Mouse (Mus musculus) MEL (cell line): ENCODE results near the gene Fmo5. TPM values are rescaled to one million over a fixed set of nuclear protein-coding genes. Genes with fewer than 3 reads are reported as not detected.

ENCODE experiments used
- DNase-seq: peaks from one replicate; pipeline ENCODE4 v3.0.0; 2011; ENCODE audit warnings: low read depth, low spot score
- H3K27ac ChIP-seq: 2 replicates; pipeline ENCODE4 v1.5.1; 2012; ENCODE audit warnings: low read depth, mild to moderate bottlenecking, control low read depth, low read length, moderate library complexity; ENCODE audit not compliant: control insufficient read depth
- H3K27me3 ChIP-seq, 2 experiments: fragments of 150-350 bp in 1 of 2; sonication (generic) in 1 of 2; 2 replicates each; pipeline ENCODE4 v1.6.1; 2012; ENCODE audit warnings: low read length in 2 of 2, mild to moderate bottlenecking in 2 of 2, improper control_type of control experiment in 1 of 2, moderate library complexity in 1 of 2; ENCODE audit not compliant: insufficient read depth in 2 of 2, control insufficient read depth in 1 of 2
- H3K36me3 ChIP-seq, 2 experiments: 2 replicates each; pipeline ENCODE4 v1.6.1; 2012 to 2014; ENCODE audit warnings: low read length in 2 of 2, improper control_type of control experiment in 1 of 2, inconsistent platforms in 1 of 2, mild to moderate bottlenecking in 1 of 2; ENCODE audit not compliant: insufficient read depth in 2 of 2, control insufficient read depth in 1 of 2
- H3K4me1 ChIP-seq, 2 experiments: fragments of 150-350 bp in 1 of 2; sonication (generic) in 1 of 2; 2 replicates each; pipeline ENCODE4 v1.6.1; 2012; ENCODE audit warnings: low read length in 2 of 2, improper control_type of control experiment in 1 of 2, mild to moderate bottlenecking in 1 of 2; ENCODE audit not compliant: insufficient read depth in 2 of 2, control insufficient read depth in 1 of 2
- H3K4me3 ChIP-seq, 2 experiments: fragments of 150-350 bp in 1 of 2; sonication (generic) in 1 of 2; 2 replicates each; pipeline ENCODE4 v1.5.1; 2012; ENCODE audit warnings: low read depth in 2 of 2, low read length in 2 of 2, mild to moderate bottlenecking in 2 of 2, moderate library complexity in 2 of 2, control low read depth in 1 of 2, improper control_type of control experiment in 1 of 2; ENCODE audit not compliant: control insufficient read depth in 1 of 2, insufficient read depth in 1 of 2
- H3K79me2 ChIP-seq: 2 replicates; pipeline ENCODE4 v1.6.1; 2012; ENCODE audit warnings: mild to moderate bottlenecking, low read length, moderate library complexity; ENCODE audit not compliant: control insufficient read depth, poor library complexity, insufficient read depth
- H3K9ac ChIP-seq: 2 replicates; pipeline ENCODE4 v1.6.1; 2012; ENCODE audit warnings: low read depth, mild to moderate bottlenecking, control low read depth, low read length, moderate library complexity; ENCODE audit not compliant: control insufficient read depth, poor library complexity, severe bottlenecking
- H3K9me3 ChIP-seq: fragments of 150-350 bp; sonication (generic); replicated peaks from 2 replicates; pipeline ENCODE4 v1.6.1; 2012; ENCODE audit warnings: mild to moderate bottlenecking, low read length, improper control_type of control experiment, moderate library complexity; ENCODE audit not compliant: insufficient read depth
- BHLHE40 ChIP-seq: IDR thresholded peaks from 2 replicates; pipeline ENCODE4 v1.6.1; 2012; ENCODE audit warnings: low read depth, mild to moderate bottlenecking, inconsistent platforms, low read length, improper control_type of control experiment, borderline replicate concordance
- CHD1 ChIP-seq: IDR thresholded peaks from 2 replicates; pipeline ENCODE4 v1.6.1; 2012; ENCODE audit warnings: low read depth, mild to moderate bottlenecking, inconsistent platforms, low read length, improper control_type of control experiment
- ELF1 ChIP-seq: IDR thresholded peaks from 2 replicates; pipeline ENCODE4 v1.6.1; 2014; ENCODE audit warnings: low read depth, mild to moderate bottlenecking, inconsistent platforms, low read length, improper control_type of control experiment, moderate library complexity
- ETS1 ChIP-seq: IDR thresholded peaks from 2 replicates; pipeline ENCODE4 v1.6.1; 2012; ENCODE audit warnings: low read depth, mild to moderate bottlenecking, inconsistent platforms, low read length, improper control_type of control experiment, moderate library complexity
- GABPA ChIP-seq: IDR thresholded peaks from 2 replicates; pipeline ENCODE4 v1.6.1; 2012; ENCODE audit warnings: low read depth, mild to moderate bottlenecking, inconsistent platforms, low read length, improper control_type of control experiment, moderate library complexity
- GATA1 ChIP-seq: IDR thresholded peaks from 2 replicates; pipeline ENCODE4 v1.6.1; 2011; ENCODE audit warnings: low read depth, low read length, improper control_type of control experiment
- HCFC1 ChIP-seq: IDR thresholded peaks from 2 replicates; pipeline ENCODE4 v1.6.1; 2012; ENCODE audit warnings: low read depth, mild to moderate bottlenecking, inconsistent platforms, low read length, improper control_type of control experiment, moderate library complexity
- KAT2A ChIP-seq: conservative IDR thresholded peaks from 2 replicates; pipeline ENCODE4 v1.6.1; 2012; ENCODE audit warnings: low read depth, low read length, improper control_type of control experiment, inconsistent platforms
- MAFK ChIP-seq: IDR thresholded peaks from 2 replicates; pipeline ENCODE4 v1.6.1; 2011; ENCODE audit warnings: low read depth, mild to moderate bottlenecking, low read length, improper control_type of control experiment, borderline replicate concordance
- MAX ChIP-seq: IDR thresholded peaks from 2 replicates; pipeline ENCODE4 v1.6.1; 2011; ENCODE audit warnings: low read length, improper control_type of control experiment
- MEF2A ChIP-seq: IDR thresholded peaks from 2 replicates; pipeline ENCODE4 v1.6.1; 2014; ENCODE audit warnings: low read depth, mild to moderate bottlenecking, inconsistent platforms, low read length, improper control_type of control experiment; ENCODE audit not compliant: poor library complexity, insufficient replicate concordance, severe bottlenecking; ENCODE audit errors: extremely low read depth
- MYB ChIP-seq: IDR thresholded peaks from 2 replicates; pipeline ENCODE4 v1.6.1; 2011; ENCODE audit warnings: mild to moderate bottlenecking, low read depth, low read length, improper control_type of control experiment
- POLR2A ChIP-seq, 2 experiments: IDR thresholded peaks; 2 replicates each; pipeline ENCODE4 v1.6.1; 2011 to 2012; ENCODE audit warnings: low read length in 2 of 2, mild to moderate bottlenecking in 2 of 2, control low read depth in 1 of 2, improper control_type of control experiment in 1 of 2, low read depth in 1 of 2, moderate library complexity in 1 of 2; ENCODE audit not compliant: control insufficient read depth in 1 of 2, insufficient read depth in 1 of 2, poor library complexity in 1 of 2
- POLR2AphosphoS5 ChIP-seq: IDR thresholded peaks from 2 replicates; pipeline ENCODE4 v1.6.1; 2012; ENCODE audit warnings: low read depth, borderline replicate concordance, mild to moderate bottlenecking, inconsistent platforms, low read length, moderate library complexity, mixed read lengths
- RAD21 ChIP-seq: IDR thresholded peaks from 2 replicates; pipeline ENCODE4 v1.6.1; 2011; ENCODE audit warnings: mild to moderate bottlenecking, low read depth, low read length, improper control_type of control experiment
- RCOR1 ChIP-seq: IDR thresholded peaks from 2 replicates; pipeline ENCODE4 v1.6.1; 2012; ENCODE audit warnings: low read depth, mild to moderate bottlenecking, inconsistent platforms, low read length, improper control_type of control experiment
- TBP ChIP-seq: IDR thresholded peaks from 2 replicates; pipeline ENCODE4 v1.8.0; 2011; ENCODE audit warnings: low read depth, low read length, improper control_type of control experiment
- TCF12 ChIP-seq: IDR thresholded peaks from 2 replicates; pipeline ENCODE4 v1.6.1; 2014; ENCODE audit warnings: low read depth, mild to moderate bottlenecking, inconsistent platforms, low read length, improper control_type of control experiment, moderate library complexity
- UBTF ChIP-seq: IDR thresholded peaks from 2 replicates; pipeline ENCODE4 v1.6.1; 2012; ENCODE audit warnings: low read depth, mild to moderate bottlenecking, inconsistent platforms, low read length, improper control_type of control experiment, moderate library complexity, borderline replicate concordance; ENCODE audit not compliant: insufficient read depth
- USF2 ChIP-seq, 2 experiments: IDR thresholded peaks; 2 replicates each; pipeline ENCODE4 v1.6.1; 2011 to 2012; ENCODE audit warnings: improper control_type of control experiment in 2 of 2, low read length in 2 of 2, borderline replicate concordance in 1 of 2, inconsistent platforms in 1 of 2, low read depth in 1 of 2, mild to moderate bottlenecking in 1 of 2; ENCODE audit not compliant: insufficient read depth in 1 of 2
- ZMIZ1 ChIP-seq: IDR thresholded peaks from 2 replicates; pipeline ENCODE4 v1.6.1; 2012; ENCODE audit warnings: low read depth, mild to moderate bottlenecking, inconsistent platforms, low read length, improper control_type of control experiment, moderate library complexity
- ZNF384 ChIP-seq: IDR thresholded peaks from 2 replicates; pipeline ENCODE4 v1.6.1; 2012; ENCODE audit warnings: low read depth, mild to moderate bottlenecking, inconsistent platforms, low read length, improper control_type of control experiment
- polyA plus RNA-seq, 2 experiments: library from polyadenylated mRNA; stranded (reverse) in 1 of 2; unstranded in 1 of 2; fragments of >175 nt in 1 of 2; fragments of >200 nt in 1 of 2; gene quantifications; 2 replicates each; pipeline versions ENCODE4 v1.2.1 to v1.2.4; 2012; ENCODE audit warnings: low replicate concordance in 2 of 2, low read depth in 1 of 2; ENCODE audit not compliant: insufficient read length in 2 of 2, insufficient read depth in 1 of 2, missing spikeins in 1 of 2
- total RNA-seq: library from RNA; depleted of rRNA; stranded (reverse); fragments of 300-350 nt; gene quantifications from 2 replicates; pipeline ENCODE4 v1.2.3, GENCODE M21; 2012

The Fmo5 gene
- total and polyA plus RNA-seq, 3 experiments = 0.12 to 0.39 TPM; not detected in 1

GRCm38 (mm10) chr3:97693806-97694205 lies 65.2 kb downstream of the Fmo5 start:
- no peak overlapping the region for H3K4me3 ChIP-seq
- H3K27ac ChIP-seq = no peak overlapping the region
- no peaks in the 10 kb centered on the region for H3K9me3 ChIP-seq
- no peaks in the 10 kb centered on the region for H3K79me2 ChIP-seq
- H3K9ac ChIP-seq = no peak overlapping the region
- H3K36me3 ChIP-seq = peaks cover 2 to 20% of the 10 kb centered on the region in 2 experiments; a peak in 3 of 4 replicates
- H3K4me1 ChIP-seq = peaks cover 16 to 30% of the 10 kb centered on the region in 2 experiments
- no peak for TF ChIP-seq MYB
- TF ChIP-seq POLR2AphosphoS5 = no peak
- no peak for TF ChIP-seq USF2 (IDR thresholded peaks at IDR 0.05; ENCODE audit: borderline replicate concordance in 1 of 2, insufficient read depth in 1 of 2, low read depth in 1 of 2, low read length in 2 of 2)
- no peak for TF ChIP-seq CHD1
- TF ChIP-seq TCF12 = no peak
- TF ChIP-seq MAFK = no peak
- TF ChIP-seq ZNF384 = no peak
- no peak for TF ChIP-seq TBP
- TF ChIP-seq, all 39 proteins: peak for 0
- no peaks in the 10 kb centered on the region for H3K27me3 ChIP-seq
- no peak for DNase-seq

- peaks cover 0 to 9% of the 10 kb centered on the region in 2 experiments; a peak in 3 of 4 replicates for H3K4me1 ChIP-seq
- H3K9ac ChIP-seq = no peak overlapping the region
- DNase-seq = no peak
- peaks cover 2% of the 10 kb centered on the region; the same call in 1 of the 2 replicates for H3K79me2 ChIP-seq
- H3K36me3 ChIP-seq = peaks cover under 1 to 2% of the 10 kb centered on the region in 2 experiments; a peak in 3 of 4 replicates
- no peaks in the 10 kb centered on the region for H3K9me3 ChIP-seq
- H3K27ac ChIP-seq = no peak overlapping the region
- TF ChIP-seq POLR2A (IDR thresholded peaks at IDR 0.05; ENCODE audit: control insufficient read depth in 1 of 2, insufficient read depth in 1 of 2, low read depth in 1 of 2, low read length in 2 of 2, poor library complexity in 1 of 2) = no peak
- TF ChIP-seq KAT2A = no peak
- no peak for TF ChIP-seq GABPA
- no peak overlapping the region for H3K4me3 ChIP-seq
- H3K27me3 ChIP-seq = no peaks in the 10 kb centered on the region
These were observed 68.3 kb downstream of the Fmo5 start for GRCm38 (mm10) chr3:97696866-97697265.

GRCm38 (mm10) chr3:97697291-97697690 lies 68.7 kb downstream of the Fmo5 start:
- DNase-seq = no peak
- no peak for TF ChIP-seq RAD21
- TF ChIP-seq ETS1 = no peak
- TF ChIP-seq BHLHE40 = no peak
- TF ChIP-seq ZNF384 = no peak
- no peak for TF ChIP-seq HCFC1
- no peak for TF ChIP-seq ZMIZ1
- TF ChIP-seq POLR2AphosphoS5 = no peak
- no peak for TF ChIP-seq GATA1
- TF ChIP-seq MEF2A = no peak
- no peak for TF ChIP-seq KAT2A
- no peak for TF ChIP-seq POLR2A (IDR thresholded peaks at IDR 0.05; ENCODE audit: control insufficient read depth in 1 of 2, insufficient read depth in 1 of 2, low read depth in 1 of 2, low read length in 2 of 2, poor library complexity in 1 of 2)
- no peak for TF ChIP-seq RCOR1
- no peak for TF ChIP-seq ELF1
- TF ChIP-seq TCF12 = no peak
- no peak for TF ChIP-seq MAX
- TF ChIP-seq UBTF = no peak
- Histone ChIP-seq H3K27ac (no peak overlapping the region), H3K9me3 (no peaks in the 10 kb centered on the region), H3K27me3 (no peaks in the 10 kb centered on the region), H3K4me3 (no peak overlapping the region), H3K9ac (no peak overlapping the region), H3K79me2 (peaks cover 4% of the 10 kb centered on the region), H3K4me1 (peaks cover 0 to 6% of the 10 kb centered on the region in 2 experiments; a peak in 3 of 4 replicates), H3K36me3 (peaks cover 0 to 2% of the 10 kb centered on the region in 2 experiments; a peak in 2 of 4 replicates)
